Mouse (Mus musculus): Measurements from ENCODE around the gene Fgd4.
"Not testable (repeated sequence)": the region's sequence is repeated elsewhere in the genome, so short reads cannot be mapped to it uniquely, and the experiment has no call there.

Fgd4 gene

DNA sequence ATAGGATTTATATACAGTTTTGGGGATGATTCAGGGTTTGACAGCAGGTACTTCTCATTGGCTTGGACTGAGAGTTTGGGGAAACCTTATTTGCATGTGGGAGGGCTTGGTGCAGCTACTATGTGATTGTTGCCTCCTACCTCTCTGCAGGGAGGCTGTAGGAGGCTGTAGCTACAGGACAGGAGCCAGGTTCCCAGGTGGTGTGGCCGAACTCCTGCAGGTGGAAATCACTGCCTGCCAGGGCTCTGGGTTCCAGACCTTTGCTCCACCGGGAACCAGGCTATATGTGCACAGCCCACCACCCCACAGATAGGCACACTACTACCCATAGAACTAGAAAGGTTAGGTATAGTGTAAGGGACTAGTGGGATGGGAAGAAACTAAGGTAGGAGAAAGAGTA is 61.0 kb downstream of the Fgd4 start:
- not testable (repeated sequence) for DNase-seq

DNA sequence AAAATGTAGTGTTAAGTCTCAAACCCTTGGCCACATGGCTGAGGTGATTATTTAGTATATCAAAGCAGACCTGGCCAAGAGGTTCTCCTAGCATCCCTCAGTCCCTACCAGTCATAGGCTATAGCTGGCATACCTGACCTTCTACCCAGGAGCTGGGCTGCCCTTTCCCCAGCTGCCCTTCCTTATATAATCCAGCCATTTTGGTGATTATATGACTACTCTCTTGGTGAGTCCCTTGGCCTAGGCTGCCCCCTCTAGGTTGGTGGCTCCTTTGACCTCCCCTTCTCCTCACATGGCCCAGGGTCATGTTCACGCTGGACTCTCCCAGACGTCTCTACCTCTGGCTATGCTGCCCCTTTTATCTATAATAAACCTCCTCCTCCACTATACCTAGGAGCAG is 65.1 kb downstream of the Fgd4 start:
- no peak for DNase-seq

- no peak for DNase-seq
Observed at GRCm38 (mm10) chr16:16528014-16528413, 72.3 kb downstream of the Fgd4 start.

DNA sequence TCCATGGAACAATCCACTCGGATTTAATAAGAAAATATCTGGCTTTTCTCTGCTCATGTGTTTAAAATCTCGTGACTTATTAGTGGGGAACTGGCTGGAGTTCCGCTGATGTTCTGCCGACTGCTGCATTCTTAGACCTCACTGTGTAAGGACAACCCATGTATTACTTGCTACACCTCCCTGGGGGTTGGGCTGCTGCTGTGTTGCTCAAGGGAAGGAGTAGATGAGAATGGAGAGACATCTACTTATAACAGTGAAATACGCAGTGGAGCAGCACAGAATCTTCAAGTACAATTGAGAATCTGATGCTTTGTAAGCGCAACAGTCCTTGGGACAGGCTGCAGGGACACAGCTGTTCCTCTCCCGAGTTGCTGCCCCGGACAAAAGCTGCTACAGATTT is 73.1 kb downstream of the Fgd4 start:
- DNase-seq: peak; percentile 58 to 63

DNA sequence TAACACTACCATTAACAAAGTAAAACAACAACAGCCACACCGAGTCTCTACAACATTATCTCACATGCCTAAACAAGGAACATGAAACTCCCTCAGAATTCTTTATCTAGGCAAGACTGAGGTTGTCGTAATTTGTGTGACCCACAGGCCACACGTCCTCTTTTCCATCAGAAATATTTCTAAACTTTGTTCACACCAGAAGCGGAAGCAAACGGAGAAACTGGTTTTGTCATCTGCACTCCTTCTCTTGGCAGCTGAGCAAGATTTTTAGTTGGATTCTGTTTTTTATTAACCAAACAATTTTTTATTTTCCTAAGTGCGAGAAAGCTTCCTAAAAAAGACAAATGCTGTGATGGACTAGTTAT is 73.6 kb downstream of the Fgd4 start:
- DNase-seq: peak in 1 of 2 experiments; percentile 22

DNA sequence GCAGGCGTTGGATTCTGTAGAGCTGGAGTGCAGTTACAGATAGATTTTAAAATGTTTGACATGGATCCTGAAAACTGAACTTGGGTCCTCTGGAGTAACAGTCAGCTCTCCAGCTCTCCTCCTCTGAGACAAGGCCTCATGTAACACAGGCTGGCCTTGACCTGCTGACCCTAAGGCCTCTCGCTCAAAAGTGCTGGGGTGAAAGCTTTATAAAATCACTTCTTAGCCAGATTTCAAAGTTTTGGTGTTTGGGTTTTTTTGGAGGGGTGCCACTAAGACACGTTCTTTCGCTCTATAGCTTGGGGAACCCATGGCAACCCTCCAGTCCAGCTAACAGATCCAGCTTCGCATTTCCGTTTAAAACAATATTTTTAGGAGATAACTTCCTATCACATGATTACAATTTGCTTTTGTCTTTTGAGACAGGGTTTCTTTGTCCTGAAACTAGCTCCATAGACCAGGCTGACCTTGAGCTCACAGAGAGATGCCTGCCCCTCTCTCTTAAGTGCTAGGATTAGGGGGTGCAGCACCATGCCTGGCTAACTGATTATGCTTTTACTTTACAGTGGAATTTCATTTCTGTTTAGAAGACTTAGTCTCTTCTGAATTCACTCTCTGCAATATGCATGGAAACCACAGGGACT is 74.1 kb downstream of the Fgd4 start:
- DNase-seq: no peak

DNA sequence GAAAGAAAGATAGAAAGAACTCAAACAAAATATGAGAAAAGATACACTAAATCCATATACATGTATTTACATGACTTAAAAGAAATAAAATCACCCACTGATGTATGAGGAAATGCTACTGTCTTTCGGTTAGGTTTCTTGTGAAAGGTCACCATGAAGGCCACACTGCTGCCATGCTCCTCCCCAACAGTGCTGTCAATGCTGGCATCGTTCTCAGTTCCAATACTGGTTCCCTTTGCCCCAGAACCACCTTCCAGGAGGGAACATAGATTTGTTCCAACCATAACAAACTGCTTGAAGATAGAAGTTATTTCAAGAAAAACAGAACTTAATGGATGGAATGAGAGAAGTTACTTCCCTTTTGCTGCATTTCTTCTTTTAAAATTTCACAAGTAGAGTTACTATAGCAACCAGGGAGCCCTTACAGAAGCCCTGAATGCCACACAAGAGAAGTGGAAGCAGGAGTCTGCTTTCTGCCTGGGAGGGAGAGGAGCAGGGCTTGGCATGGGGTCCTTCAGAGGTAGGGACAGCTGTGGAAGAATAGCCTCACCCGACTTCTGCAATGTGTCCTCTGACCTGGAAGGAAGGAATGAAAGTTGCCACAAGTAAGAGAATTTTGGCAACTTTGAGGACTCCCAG is 75.0 kb downstream of the Fgd4 start:
- DNase-seq: peak; percentile 40

GRCm38 (mm10) chr16:16523632-16524031 is 76.7 kb downstream of the Fgd4 start:
- no peak for DNase-seq

GRCm38 (mm10) chr16:16522869-16523268 is 77.5 kb downstream of the Fgd4 start:
- DNase-seq: not testable (repeated sequence)

DNA sequence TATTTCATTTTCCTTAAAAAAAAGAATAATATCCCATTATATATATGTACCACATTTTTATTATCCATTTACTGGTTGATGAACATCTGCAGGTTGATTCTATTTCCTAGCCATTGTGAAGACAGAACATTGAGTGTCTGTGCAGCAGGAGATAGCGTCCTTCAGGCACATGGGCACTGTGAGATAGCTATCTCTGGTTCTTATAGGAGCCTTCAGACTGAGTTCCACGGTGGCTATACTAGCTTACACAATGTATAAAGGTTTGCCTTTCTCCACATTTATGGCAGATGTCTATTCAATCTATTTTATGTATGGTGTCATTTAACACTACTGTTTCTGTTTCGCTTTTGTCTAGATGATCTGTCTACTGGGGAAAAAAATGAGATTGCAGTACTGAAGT is 98.9 kb downstream of the Fgd4 start:
- no peak for DNase-seq

- DNase-seq: no peak
Observed at GRCm38 (mm10) chr16:16500926-16501325, 99.4 kb downstream of the Fgd4 start.

DNA sequence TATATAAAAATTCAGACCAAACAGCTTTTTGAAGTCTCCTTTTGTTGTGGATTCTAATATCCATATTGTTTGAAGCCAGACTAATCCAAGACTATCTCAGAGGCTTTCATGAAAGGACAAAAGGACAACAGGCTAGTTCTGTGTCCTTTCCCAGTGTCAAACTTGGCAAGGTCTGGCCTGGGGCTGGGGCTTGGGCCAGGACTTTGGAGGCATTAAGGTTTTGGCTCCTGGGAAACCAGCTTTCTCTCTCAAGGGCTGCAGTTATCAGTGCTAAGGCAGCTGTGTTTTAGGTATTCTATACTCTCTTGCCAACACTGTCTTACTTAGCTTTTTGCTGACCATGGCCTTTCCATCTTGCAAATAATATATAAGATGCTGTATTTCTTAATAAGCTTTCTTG is 101.6 kb downstream of the Fgd4 start:
- DNase-seq: peak in 1 of 2 experiments; percentile 1

DNA sequence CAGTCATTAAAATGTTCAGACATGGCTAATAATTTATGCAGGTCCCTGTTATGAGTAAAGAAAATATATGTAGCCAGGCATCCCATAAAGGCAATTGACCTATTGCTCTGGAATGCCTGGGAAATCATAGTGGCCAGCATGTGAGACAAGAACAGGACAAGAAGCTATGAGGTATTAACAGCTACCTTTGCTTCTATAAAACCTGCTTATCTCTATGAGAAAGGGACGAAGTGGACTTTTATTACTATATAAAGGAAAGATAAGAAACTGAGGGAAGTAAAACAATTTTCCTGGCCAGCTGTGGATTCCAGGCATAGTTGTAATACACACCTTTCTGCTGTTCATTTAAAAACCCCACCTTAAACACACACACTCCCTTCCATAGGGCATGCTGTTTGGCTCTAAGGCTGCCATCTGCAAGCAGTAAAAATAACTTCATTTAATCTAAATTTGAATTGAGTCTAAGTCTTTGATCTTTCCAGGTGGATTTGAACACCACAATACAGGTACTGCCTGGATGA is 114.8 kb downstream of the Fgd4 start:
- DNase-seq: no peak

GRCm38 (mm10) chr16:16484601-16485000 is 115.7 kb downstream of the Fgd4 start:
- DNase-seq: no peak

GRCm38 (mm10) chr16:16473451-16473850 is 126.9 kb downstream of the Fgd4 start:
- peak; percentile 25 to 30 for DNase-seq

GRCm38 (mm10) chr16:16450021-16450420 is 150.3 kb downstream of the Fgd4 start:
- DNase-seq: no peak

GRCm38 (mm10) chr16:16438436-16438835 is 161.9 kb downstream of the Fgd4 start:
- DNase-seq: peak in 1 of 2 experiments; percentile 0

- DNase-seq: no peak
Observed at GRCm38 (mm10) chr16:16422456-16422855, 177.9 kb downstream of the Fgd4 start.

- not testable (repeated sequence) for DNase-seq
Observed at GRCm38 (mm10) chr16:16367217-16367616, 233.1 kb downstream of the Fgd4 start.
